Mouse (Mus musculus) cerebellum, adult 9-11 months (tissue): ENCODE data around the gene Lnx1.

Experiments
- DNase-seq: peaks from one replicate; pipeline ENCODE4 v3.0.0; 2022

The Lnx1 gene

DNA sequence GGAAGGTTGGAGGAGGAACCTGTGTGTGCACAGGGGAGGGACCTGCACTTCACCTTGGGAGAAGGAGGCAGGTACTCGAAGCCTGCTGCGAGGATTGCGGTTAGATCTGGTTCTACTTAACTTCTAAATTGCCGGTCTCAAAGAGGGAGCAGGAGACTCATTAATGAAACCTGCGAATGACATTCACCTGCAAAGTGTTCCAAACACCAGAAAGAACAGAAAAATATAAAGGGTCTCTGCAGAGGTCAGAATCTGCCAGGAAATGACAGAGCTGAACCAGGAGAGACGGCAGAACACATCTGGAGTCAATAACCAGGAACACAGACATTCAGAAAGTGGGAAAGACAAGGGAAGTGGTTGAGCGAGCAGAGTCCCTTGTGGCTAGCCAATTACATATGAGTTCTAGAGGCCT lies 8.3 kb downstream of the Lnx1 start:
- no peak for DNase-seq

DNA sequence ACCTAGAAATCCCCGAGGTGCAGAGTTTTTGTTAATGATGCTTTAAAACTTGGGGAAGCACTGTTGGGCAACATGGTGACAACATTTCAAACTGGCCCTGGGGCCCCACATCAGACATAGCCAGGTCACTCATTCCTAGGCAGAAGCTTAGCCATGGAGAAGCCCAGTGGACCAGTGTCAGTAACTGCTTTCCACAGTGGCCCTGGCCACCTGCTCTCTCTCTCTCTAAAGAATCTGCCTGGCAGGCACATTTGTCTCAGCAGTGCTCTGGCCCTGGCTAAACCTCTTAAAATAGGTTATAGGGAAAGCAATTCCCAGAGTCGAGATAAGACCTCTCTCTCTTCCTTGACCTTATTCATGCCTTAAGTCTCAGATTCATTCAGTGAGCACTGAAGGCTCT lies 8.9 kb downstream of the Lnx1 start:
- DNase-seq, result peak; percentile 61

DNA sequence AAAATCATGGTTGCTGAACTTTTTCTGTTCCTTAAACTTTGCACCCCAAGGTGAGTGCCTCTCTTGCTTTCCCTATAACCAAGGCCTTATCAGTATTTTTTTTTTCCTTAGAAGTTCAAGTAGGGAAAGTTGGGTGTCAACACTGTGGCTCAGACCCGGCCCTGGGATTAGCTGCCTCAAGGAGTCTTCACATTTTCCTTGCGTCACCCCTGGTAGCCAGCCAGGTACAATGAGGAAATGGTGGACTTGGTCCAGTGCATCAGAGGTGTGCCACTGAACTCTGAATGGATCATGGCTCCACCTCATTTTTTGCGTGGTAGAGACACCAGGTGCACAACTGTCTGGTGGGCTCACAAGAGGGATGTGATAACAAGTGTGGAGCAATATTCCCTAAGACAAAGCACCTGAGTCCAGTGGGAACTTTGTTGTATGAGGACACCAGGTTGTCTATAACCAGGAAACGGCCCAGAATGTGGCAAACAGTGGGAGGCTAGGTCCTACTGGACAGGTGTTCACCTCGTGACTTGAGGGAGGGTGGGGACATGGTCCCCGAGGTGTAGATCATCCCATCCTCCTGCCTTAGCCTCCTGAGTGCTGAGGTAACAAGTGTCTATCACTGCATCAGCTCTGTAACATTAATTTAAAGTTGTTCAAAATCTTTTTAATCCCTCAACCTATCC lies 10.2 kb downstream of the Lnx1 start:
- no peak for DNase-seq

DNA sequence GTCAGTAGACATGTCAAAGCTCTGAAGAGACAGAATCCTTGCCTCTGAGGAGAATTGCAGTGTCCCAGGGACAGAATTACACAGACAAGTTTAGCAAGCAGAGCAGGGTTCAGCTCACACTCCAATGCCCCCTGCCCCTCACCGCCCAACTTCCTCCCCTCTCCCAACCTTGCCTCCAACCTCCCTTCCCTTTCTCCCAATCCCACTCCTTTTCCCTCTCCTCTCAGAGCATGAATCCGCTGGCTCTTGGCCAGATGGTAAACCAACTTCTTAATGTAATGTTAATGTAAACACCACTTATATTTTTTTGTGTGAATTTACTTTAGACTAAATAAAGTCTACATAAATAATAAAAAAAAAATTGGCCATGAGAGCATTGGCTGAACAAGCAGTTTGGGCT lies 13.9 kb downstream of the Lnx1 start:
- DNase-seq, result no peak

DNA sequence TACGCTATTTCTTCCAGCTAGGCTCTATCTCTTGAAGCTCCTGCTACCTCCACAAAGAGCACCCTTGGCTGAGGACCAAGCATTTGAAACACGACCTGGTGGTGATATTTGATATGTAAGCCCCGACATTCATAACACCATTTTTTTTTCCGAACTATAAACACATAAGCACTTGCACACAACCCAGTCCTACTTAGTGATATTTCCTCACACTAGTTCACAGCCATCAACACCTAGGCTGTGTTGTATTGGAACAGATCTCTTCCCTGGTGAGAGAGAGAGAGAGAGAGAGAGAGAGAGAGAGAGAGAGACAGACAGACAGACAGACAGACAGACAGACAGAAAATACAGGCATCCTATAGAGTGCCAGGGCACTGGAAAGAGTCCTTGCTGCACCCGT lies 17.8 kb downstream of the Lnx1 start:
- DNase-seq, result no peak

DNA sequence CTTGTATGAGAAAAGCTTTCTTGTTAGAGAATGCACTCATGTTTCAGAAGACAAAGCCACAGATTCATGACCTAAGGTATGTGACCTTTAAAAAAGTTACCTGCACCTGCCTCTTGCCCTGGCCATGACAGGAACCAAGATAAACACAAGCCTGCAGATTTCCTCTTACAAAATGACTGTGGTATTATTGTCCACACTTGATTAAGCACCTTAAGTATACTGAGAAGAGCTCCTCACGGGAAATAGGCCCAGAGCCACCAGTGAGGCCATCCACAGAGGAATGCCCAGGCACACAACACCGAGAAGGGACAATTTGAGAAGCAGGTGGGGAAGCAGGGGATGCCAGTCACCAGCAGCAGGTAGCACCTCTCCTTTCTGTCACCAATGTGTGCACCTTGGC lies 18.9 kb downstream of the Lnx1 start:
- DNase-seq, result no peak

DNA sequence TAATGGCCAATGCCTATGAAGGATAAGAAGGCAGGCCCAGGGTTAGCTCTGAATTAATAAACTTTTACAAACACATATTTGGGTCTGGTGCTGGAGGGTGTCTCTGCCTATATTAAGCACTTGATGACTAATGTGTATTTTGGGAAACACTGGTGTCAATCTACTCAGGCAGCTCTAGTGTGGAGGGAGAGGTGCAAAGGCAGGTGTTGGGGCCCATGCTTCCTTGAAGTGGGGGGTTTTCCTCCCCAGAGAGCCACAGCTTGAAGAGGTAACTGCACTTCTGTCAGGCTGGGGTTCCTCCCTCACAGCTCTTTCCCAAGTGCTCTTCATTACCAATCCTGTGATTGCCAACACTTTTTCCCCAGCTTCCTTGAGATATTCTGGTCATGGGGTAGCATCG lies 20.0 kb downstream of the Lnx1 start:
- DNase-seq, result no peak

DNA sequence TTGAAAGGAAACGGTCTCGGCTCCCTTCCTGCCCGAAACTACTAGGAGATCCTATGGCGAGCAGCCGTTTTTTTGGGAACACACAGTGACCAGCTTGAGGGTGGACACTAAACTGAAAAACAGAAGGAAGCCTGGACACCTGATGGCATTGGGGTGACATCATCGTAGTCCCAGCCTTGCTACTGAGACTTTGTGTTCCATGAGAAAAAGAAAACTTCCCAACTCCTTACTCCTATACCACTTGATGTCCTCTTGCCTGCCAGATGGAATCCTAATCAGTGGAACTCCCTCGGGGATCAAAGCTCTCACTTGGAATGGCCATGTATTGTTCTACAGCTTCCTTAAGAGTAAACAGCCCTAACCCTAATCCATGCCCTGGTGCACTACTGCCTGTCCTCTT lies 23.1 kb downstream of the Lnx1 start:
- no peak for DNase-seq

DNA sequence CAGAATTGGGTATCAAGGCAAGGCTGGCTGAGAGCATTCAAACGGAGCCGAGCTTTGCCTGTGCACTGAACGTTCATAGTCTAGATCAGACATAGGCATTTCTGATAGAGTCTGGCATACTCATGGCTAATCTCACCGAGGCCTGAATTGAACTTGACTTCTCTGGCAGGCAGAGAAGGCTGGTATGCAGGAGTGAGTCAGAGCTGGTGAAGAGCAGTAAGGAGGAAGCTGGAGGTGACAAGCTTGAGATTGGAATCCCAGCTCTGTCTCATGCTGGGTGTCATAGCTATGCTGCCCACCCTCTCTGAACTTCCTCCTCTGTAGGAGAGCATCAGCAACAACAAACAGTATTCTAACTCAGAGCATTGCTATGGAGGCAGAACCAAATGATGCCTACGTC lies 24.0 kb downstream of the Lnx1 start:
- DNase-seq, result no peak

DNA sequence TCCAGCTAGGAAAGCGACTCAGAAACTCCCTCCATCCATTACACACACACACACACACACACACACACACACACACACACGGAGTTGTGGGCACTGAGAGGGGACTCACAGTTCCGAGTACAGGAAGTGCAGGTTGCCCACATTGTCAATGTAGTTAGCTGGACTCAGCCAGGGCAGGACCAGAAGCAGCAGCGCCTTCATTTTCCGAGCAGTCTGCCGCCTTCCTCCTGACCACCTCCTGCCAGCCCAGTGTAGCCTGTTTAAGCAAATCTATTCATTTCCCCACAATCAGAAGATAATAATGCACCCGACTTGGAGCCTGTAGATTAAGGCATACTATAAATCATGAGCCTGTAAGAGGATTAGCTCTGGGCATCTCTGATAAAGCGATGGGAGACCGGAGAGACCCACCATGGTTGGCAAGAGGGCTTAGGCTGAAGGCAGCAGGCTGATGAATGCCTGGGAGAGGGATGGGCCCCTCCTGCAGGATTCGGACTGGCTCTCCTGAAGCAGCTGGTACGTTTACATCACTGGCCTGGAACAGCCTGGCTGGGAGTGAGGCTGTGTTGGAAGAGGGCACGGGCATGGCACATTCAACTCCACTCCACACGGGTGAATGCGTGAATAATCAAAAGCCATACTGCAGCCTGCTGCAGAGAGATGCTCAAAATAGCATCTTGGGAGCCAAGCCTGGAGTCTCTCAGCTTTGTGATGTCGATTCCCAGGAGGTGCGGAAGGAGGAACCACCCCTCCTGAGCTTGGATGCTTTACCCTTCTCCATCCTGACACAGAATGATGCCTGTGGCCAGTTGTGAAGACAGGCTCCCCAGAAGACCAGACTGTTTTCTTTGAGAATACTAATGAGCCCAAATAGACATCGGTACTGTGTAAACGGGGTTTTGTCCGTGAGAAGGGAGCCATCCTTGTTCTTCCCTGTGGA lies 25.0 kb downstream of the Lnx1 start:
- DNase-seq, result peak; percentile 92

DNA sequence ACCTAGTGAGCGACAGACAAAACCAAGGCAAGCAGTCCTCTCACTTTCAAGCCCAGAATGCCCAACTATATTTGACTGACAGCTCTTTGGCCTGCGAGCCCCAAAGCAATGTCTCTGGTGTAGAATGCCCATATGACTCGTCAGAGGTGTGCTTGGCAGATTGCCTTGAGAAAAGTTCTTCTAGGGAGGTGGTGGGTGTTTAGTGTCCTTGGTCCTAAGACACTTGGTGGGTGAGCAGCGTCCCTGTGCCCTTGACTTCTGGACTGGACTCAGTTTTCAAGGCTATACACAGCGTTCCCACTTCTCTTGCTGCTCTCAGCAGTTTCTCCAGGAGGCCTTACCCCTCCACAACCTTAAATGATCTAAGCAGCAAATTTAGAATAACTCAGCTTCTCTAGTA lies 30.2 kb downstream of the Lnx1 start:
- no peak for DNase-seq

DNA sequence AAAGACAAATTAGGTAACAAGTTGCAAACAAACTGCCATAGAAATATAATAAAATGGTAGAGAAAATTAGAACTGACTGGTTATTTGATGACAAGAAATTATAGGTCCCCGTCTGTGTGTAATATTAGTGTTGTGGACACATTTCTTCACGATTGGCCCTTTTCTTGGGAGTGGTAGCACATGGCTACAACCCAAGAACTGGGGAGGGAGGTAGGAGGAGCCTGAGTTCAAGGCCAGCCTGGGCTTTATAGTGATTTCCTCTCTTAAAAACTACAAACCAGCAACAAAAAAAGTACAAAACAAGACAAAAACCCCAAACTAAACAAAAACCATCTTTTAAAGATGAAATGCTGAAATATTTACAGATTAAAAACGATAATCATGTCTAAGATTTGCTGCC lies 31.8 kb downstream of the Lnx1 start:
- no peak for DNase-seq

DNA sequence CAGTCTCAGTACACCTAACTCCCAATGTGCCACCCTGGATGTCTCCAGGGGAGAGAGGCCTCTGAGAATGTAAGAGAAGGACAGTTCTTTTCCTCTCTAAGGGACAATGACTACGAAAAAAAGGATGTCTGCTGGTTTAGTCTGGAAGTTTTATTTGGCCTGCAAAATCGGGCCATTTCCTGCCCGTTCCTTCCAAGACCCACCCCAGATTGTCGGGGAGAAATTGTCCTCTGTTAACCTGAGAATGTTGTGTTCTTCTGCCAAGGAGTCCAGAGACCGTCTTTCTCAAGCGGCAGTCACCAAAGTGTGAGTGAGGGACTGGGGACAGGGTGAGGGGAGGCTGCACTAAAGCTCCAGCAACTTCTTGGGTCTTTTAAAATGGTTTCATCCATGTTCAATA lies 32.8 kb downstream of the Lnx1 start:
- no peak for DNase-seq

DNA sequence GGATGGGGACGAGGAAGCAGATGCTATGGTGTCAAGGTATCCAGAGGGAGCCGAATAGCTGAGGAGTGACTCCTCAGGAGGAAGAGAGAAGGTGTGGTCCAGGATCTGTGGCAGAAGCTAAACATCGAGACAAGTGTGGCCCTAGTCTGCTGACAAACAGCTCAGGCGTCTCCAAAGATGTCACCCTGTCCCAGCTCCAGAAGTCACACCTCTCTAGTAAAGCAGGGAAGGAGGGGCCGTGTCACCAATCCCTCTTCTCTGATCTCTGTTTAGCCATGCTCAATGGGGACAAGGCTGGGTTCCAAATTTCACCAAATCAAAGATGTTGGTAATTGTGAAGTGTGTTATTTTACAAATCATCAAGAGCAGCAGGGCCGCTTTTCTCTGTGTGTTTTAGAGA lies 33.8 kb downstream of the Lnx1 start:
- no peak for DNase-seq

DNA sequence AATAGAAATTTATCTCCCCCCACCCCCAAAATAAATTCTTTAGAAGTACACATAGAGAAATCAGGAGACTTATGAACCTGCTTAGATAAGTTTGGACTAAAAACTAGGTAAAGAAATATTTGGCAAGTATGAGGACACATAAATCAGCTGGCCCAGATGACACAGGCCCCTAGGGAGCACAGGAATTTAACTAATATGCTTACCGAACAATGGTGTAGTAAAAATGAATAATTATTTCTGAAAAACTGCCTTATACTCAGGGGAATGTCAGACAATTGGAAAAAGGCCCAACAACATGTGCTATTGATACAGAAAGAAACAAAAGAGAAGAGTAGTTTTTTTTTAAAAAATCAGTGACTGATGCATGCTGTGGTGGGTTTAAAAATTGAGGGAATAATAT lies 40.1 kb downstream of the Lnx1 start:
- no peak for DNase-seq

DNA sequence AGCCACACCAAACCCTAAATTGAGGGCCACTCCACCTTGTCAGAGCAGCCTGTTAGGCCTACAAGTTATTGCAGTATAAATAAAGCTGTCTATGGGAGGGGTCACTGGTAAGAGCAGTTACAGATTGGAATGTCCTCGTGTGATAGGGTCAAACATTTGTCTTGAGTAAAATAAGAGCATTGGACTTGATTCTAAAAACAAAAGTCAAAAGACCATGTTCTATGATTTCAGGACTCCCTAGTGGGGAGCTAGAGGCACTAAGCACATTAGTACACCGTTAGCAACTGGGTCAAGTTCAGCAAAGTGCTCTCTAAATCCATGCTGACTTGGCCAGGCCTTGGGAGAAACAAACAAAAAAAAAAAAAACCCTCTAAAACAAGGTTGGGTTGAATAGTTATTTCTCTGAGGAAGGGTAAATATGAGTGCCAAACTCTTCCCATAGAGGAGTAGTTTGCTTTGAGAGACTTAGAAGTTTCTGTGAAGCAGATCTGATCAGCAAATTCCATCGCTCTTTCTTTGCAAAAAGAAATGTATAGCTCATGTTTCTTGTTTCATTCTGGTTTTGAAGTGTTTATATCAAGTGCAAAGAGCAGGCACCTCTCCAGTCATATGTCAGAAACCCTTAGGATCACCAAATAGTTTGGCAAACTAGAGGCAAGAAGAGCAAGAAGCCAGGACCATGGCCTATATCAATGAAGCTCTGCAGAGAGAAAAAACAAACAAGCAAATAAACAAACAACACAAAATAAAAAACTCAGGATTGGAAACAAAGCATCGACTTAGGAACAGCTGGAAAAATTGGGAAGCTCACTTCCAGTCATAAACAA lies 40.8 kb downstream of the Lnx1 start:
- DNase-seq, result no peak

DNA sequence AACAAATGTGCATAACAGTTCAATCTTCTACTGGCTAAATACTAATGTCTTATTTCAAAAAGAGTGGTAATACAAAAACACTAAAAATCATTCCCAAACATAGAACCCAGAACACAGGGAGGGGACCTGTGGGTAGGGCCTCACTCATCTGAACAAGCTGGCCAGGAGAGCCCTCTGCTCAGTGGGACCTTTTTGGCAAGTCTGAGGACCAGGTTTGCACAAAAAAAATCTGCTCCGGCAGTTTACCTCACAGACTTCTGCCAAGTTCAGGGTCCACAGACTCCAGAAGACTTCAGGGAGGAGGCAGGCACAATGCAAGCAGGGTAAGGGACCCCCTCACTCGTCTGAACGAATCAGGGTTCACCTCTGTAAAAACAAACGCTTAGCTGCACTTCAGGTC lies 42.9 kb downstream of the Lnx1 start:
- no peak for DNase-seq

DNA sequence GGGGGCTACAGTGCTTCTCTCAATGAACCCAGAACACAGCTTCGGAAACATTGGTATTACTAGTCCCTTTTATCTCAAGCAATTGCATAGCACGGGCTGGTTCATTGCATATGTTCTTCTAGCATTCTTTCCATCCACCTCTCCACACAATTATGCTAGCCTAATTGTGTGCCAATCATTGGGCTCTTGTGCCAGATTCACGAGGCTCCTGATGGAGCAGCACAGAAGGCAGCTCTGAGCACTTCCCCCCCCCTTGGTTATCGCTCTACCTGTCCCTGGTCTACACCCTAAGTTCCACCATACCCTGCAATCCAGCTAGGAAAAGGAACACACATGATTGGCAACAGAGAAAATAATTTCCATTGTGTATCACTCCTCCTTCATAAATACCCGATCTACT lies 43.4 kb downstream of the Lnx1 start:
- peak; percentile 58 for DNase-seq

DNA sequence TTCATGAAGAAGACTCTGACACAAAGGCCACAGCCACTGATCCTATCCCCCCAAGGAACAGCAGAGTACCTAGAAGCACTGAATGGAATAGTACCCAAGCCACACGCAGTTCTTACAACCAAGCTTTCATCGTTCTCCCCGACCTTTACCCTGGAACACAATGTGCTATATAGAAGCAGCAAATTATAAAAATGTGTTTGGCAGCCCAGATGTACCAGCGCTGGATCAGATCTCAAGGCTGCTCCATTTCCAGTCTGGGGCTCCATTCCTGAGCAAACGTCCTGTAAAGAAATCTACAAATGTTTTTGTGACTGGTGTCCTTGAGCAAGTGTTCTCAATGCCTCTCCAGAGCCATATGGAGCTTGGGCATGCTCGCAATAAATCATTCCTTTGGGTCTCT lies 44.8 kb downstream of the Lnx1 start:
- DNase-seq, result no peak

DNA sequence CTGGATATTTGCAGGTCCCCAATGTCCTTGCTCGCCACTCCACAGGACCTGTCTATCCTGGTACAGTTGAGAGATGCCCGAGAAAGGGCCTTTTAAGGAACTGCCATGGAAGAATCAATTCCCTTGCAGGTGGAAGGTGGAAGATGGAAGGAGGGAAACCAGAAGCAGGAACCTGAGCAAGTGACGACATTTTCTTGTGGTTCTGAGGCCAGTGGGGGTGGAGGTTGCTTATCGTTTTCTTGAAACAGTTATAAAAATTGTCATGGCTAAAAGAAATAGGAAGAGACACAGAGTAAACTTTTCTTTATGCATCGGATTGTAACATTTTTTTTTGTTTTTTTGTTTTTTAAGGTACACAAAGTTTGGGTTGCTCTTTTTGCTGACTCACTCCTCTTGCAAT lies 46.3 kb downstream of the Lnx1 start:
- DNase-seq, result no peak

DNA sequence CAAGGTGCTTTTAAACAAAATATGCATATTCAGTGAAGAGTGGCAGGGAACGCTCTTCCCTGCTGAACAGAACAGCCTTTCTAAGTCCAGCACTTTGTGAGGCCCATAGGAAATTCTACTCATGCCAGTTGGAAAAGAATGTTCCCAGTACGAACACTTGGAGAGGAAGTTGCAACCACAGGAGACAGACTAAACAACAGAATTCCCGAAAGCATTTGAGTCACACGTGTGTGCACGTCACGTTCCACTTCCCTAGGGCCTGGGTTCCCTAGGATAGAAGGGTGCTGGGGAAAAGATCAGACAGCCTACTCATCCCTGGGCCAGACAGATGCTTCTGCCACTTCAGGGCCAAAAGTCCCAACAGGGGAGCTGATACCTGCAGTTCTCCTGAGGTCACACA lies 48.2 kb downstream of the Lnx1 start:
- no peak for DNase-seq

DNA sequence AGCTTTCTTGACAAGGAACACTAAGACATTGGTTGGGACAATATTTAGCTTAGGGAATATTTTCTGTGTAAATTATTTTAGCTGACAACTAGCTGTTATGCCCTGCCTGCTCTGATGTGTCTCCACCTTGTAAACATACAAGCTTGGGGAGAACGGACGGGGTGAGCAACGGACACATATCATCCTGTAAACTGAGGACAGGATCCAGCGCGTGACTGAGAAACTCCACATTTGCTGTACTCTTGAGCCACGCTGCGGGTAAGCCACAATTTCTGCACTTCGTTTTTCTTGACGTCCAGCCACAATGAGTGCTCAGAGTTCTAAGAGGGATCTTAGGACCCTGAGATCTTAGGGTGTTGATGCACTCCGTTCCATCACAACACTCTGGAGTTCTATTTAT lies 48.9 kb downstream of the Lnx1 start:
- no peak for DNase-seq

DNA sequence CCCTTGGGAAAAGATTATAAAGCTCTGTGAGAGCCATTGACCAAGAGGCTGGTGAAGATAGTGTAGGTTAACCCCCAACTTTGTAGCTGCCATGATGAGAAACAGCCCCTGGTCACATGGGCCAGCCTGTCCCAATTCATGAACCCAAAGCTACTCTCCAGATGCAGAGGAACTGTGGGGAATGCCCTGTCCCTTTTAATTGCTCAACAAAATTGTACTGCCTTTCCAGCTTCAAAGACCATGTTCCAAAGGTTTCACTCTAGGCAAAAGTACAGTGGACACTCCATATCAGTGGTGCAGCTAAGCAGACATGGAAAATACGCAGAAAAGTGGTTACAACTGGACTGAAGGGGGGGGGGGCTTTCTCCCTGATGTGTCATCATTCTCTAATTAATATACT lies 53.6 kb downstream of the Lnx1 start:
- no peak for DNase-seq

DNA sequence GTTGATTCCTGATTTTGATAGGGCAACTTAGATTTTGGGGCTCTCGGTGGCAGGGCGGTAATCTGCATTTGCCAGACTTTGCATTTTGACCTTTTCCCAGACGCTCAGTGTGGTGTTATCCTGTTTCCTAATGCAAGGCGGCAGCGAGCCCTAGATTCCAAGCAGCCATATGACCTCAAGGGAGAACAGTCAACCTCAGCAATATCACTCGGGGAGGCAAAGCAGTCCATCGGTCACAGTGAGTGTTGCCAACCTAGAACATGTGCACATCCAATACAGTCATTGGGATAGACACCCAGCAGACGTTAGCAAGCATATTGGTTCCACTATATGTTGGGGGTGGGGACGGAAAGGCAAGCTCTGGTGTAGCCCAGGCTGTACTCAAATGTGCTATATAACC lies 54.5 kb downstream of the Lnx1 start:
- DNase-seq, result no peak
